Mouse (Mus musculus) MEL (cell line): ENCODE measurements around the gene Ptpre. TPM values are rescaled to one million over a fixed set of nuclear protein-coding genes. Genes with fewer than 3 reads are reported as not detected.

ENCODE experiments used
- DNase-seq: peaks from one replicate; pipeline ENCODE4 v3.0.0; 2011; ENCODE audit warnings: low read depth, low spot score
- H3K27ac ChIP-seq: 2 replicates; pipeline ENCODE4 v1.5.1; 2012; ENCODE audit warnings: low read depth, mild to moderate bottlenecking, control low read depth, low read length, moderate library complexity; ENCODE audit not compliant: control insufficient read depth
- H3K27me3 ChIP-seq, 2 experiments: fragments of 150-350 bp in 1 of 2; sonication (generic) in 1 of 2; 2 replicates each; pipeline ENCODE4 v1.6.1; 2012; ENCODE audit warnings: low read length in 2 of 2, mild to moderate bottlenecking in 2 of 2, improper control_type of control experiment in 1 of 2, moderate library complexity in 1 of 2; ENCODE audit not compliant: insufficient read depth in 2 of 2, control insufficient read depth in 1 of 2
- H3K36me3 ChIP-seq, 2 experiments: 2 replicates each; pipeline ENCODE4 v1.6.1; 2012 to 2014; ENCODE audit warnings: low read length in 2 of 2, improper control_type of control experiment in 1 of 2, inconsistent platforms in 1 of 2, mild to moderate bottlenecking in 1 of 2; ENCODE audit not compliant: insufficient read depth in 2 of 2, control insufficient read depth in 1 of 2
- H3K4me1 ChIP-seq, 2 experiments: fragments of 150-350 bp in 1 of 2; sonication (generic) in 1 of 2; 2 replicates each; pipeline ENCODE4 v1.6.1; 2012; ENCODE audit warnings: low read length in 2 of 2, improper control_type of control experiment in 1 of 2, mild to moderate bottlenecking in 1 of 2; ENCODE audit not compliant: insufficient read depth in 2 of 2, control insufficient read depth in 1 of 2
- H3K4me3 ChIP-seq, 2 experiments: fragments of 150-350 bp in 1 of 2; sonication (generic) in 1 of 2; 2 replicates each; pipeline ENCODE4 v1.5.1; 2012; ENCODE audit warnings: low read depth in 2 of 2, low read length in 2 of 2, mild to moderate bottlenecking in 2 of 2, moderate library complexity in 2 of 2, control low read depth in 1 of 2, improper control_type of control experiment in 1 of 2; ENCODE audit not compliant: control insufficient read depth in 1 of 2, insufficient read depth in 1 of 2
- H3K79me2 ChIP-seq: 2 replicates; pipeline ENCODE4 v1.6.1; 2012; ENCODE audit warnings: mild to moderate bottlenecking, low read length, moderate library complexity; ENCODE audit not compliant: control insufficient read depth, poor library complexity, insufficient read depth
- H3K9ac ChIP-seq: 2 replicates; pipeline ENCODE4 v1.6.1; 2012; ENCODE audit warnings: low read depth, mild to moderate bottlenecking, control low read depth, low read length, moderate library complexity; ENCODE audit not compliant: control insufficient read depth, poor library complexity, severe bottlenecking
- H3K9me3 ChIP-seq: fragments of 150-350 bp; sonication (generic); replicated peaks from 2 replicates; pipeline ENCODE4 v1.6.1; 2012; ENCODE audit warnings: mild to moderate bottlenecking, low read length, improper control_type of control experiment, moderate library complexity; ENCODE audit not compliant: insufficient read depth
- BHLHE40 ChIP-seq: IDR thresholded peaks from 2 replicates; pipeline ENCODE4 v1.6.1; 2012; ENCODE audit warnings: low read depth, mild to moderate bottlenecking, inconsistent platforms, low read length, improper control_type of control experiment, borderline replicate concordance
- CHD2 ChIP-seq: IDR thresholded peaks from 2 replicates; pipeline ENCODE4 v1.6.1; 2011; ENCODE audit warnings: low read length, improper control_type of control experiment
- EP300 ChIP-seq, 2 experiments: IDR thresholded peaks; 2 replicates each; pipeline ENCODE4 v1.6.1; 2011; ENCODE audit warnings: improper control_type of control experiment in 2 of 2, low read length in 2 of 2, low read depth in 1 of 2, mild to moderate bottlenecking in 1 of 2
- ETS1 ChIP-seq: IDR thresholded peaks from 2 replicates; pipeline ENCODE4 v1.6.1; 2012; ENCODE audit warnings: low read depth, mild to moderate bottlenecking, inconsistent platforms, low read length, improper control_type of control experiment, moderate library complexity
- JUND ChIP-seq: IDR thresholded peaks from 2 replicates; pipeline ENCODE4 v1.6.1; 2011; ENCODE audit warnings: low read depth, mild to moderate bottlenecking, improper control_type of control experiment, low read length
- MAFK ChIP-seq: IDR thresholded peaks from 2 replicates; pipeline ENCODE4 v1.6.1; 2011; ENCODE audit warnings: low read depth, mild to moderate bottlenecking, low read length, improper control_type of control experiment, borderline replicate concordance
- MAX ChIP-seq: IDR thresholded peaks from 2 replicates; pipeline ENCODE4 v1.6.1; 2011; ENCODE audit warnings: low read length, improper control_type of control experiment
- MEF2A ChIP-seq: IDR thresholded peaks from 2 replicates; pipeline ENCODE4 v1.6.1; 2014; ENCODE audit warnings: low read depth, mild to moderate bottlenecking, inconsistent platforms, low read length, improper control_type of control experiment; ENCODE audit not compliant: poor library complexity, insufficient replicate concordance, severe bottlenecking; ENCODE audit errors: extremely low read depth
- MXI1 ChIP-seq: IDR thresholded peaks from 2 replicates; pipeline ENCODE4 v1.6.1; 2011; ENCODE audit warnings: mild to moderate bottlenecking, low read depth, low read length, improper control_type of control experiment
- MYC ChIP-seq: IDR thresholded peaks from 2 replicates; pipeline ENCODE4 v1.6.1; 2011; ENCODE audit warnings: low read depth, mild to moderate bottlenecking, low read length, improper control_type of control experiment, moderate library complexity
- NRF1 ChIP-seq: IDR thresholded peaks from 2 replicates; pipeline ENCODE4 v1.6.1; 2014; ENCODE audit warnings: low read depth, mild to moderate bottlenecking, inconsistent platforms, low read length, improper control_type of control experiment, moderate library complexity; ENCODE audit not compliant: poor library complexity, insufficient read depth, severe bottlenecking
- POLR2A ChIP-seq, 2 experiments: IDR thresholded peaks; 2 replicates each; pipeline ENCODE4 v1.6.1; 2011 to 2012; ENCODE audit warnings: low read length in 2 of 2, mild to moderate bottlenecking in 2 of 2, control low read depth in 1 of 2, improper control_type of control experiment in 1 of 2, low read depth in 1 of 2, moderate library complexity in 1 of 2; ENCODE audit not compliant: control insufficient read depth in 1 of 2, insufficient read depth in 1 of 2, poor library complexity in 1 of 2
- POLR2AphosphoS2 ChIP-seq: IDR thresholded peaks from 2 replicates; pipeline ENCODE4 v1.6.1; 2011; ENCODE audit warnings: low read length, improper control_type of control experiment
- POLR2AphosphoS5 ChIP-seq: IDR thresholded peaks from 2 replicates; pipeline ENCODE4 v1.6.1; 2012; ENCODE audit warnings: low read depth, borderline replicate concordance, mild to moderate bottlenecking, inconsistent platforms, low read length, moderate library complexity, mixed read lengths
- RAD21 ChIP-seq: IDR thresholded peaks from 2 replicates; pipeline ENCODE4 v1.6.1; 2011; ENCODE audit warnings: mild to moderate bottlenecking, low read depth, low read length, improper control_type of control experiment
- RCOR1 ChIP-seq: IDR thresholded peaks from 2 replicates; pipeline ENCODE4 v1.6.1; 2012; ENCODE audit warnings: low read depth, mild to moderate bottlenecking, inconsistent platforms, low read length, improper control_type of control experiment
- SIN3A ChIP-seq: IDR thresholded peaks from 2 replicates; pipeline ENCODE4 v1.6.1; 2012; ENCODE audit warnings: low read length, improper control_type of control experiment, inconsistent platforms
- SMC3 ChIP-seq: IDR thresholded peaks from 2 replicates; pipeline ENCODE4 v1.6.1; 2011; ENCODE audit warnings: low read depth, low read length, improper control_type of control experiment
- UBTF ChIP-seq: IDR thresholded peaks from 2 replicates; pipeline ENCODE4 v1.6.1; 2012; ENCODE audit warnings: low read depth, mild to moderate bottlenecking, inconsistent platforms, low read length, improper control_type of control experiment, moderate library complexity, borderline replicate concordance; ENCODE audit not compliant: insufficient read depth
- USF2 ChIP-seq, 2 experiments: IDR thresholded peaks; 2 replicates each; pipeline ENCODE4 v1.6.1; 2011 to 2012; ENCODE audit warnings: improper control_type of control experiment in 2 of 2, low read length in 2 of 2, borderline replicate concordance in 1 of 2, inconsistent platforms in 1 of 2, low read depth in 1 of 2, mild to moderate bottlenecking in 1 of 2; ENCODE audit not compliant: insufficient read depth in 1 of 2
- ZKSCAN1 ChIP-seq: IDR thresholded peaks from 2 replicates; pipeline ENCODE4 v1.6.1; 2012; ENCODE audit warnings: low read depth, mild to moderate bottlenecking, inconsistent platforms, low read length, improper control_type of control experiment, moderate library complexity
- ZMIZ1 ChIP-seq: IDR thresholded peaks from 2 replicates; pipeline ENCODE4 v1.6.1; 2012; ENCODE audit warnings: low read depth, mild to moderate bottlenecking, inconsistent platforms, low read length, improper control_type of control experiment, moderate library complexity
- polyA plus RNA-seq, 2 experiments: library from polyadenylated mRNA; stranded (reverse) in 1 of 2; unstranded in 1 of 2; fragments of >175 nt in 1 of 2; fragments of >200 nt in 1 of 2; gene quantifications; 2 replicates each; pipeline versions ENCODE4 v1.2.1 to v1.2.4; 2012; ENCODE audit warnings: low replicate concordance in 2 of 2, low read depth in 1 of 2; ENCODE audit not compliant: insufficient read length in 2 of 2, insufficient read depth in 1 of 2, missing spikeins in 1 of 2
- total RNA-seq: library from RNA; depleted of rRNA; stranded (reverse); fragments of 300-350 nt; gene quantifications from 2 replicates; pipeline ENCODE4 v1.2.3, GENCODE M21; 2012

The Ptpre gene
- total and polyA plus RNA-seq, 3 experiments: 4.9 to 12.9 TPM; not detected in 1

- DNase-seq: no peak
- H3K4me1 ChIP-seq: 0 out of 4 replicates have a peak, but pooled peaks cover 0 to 3% of the 10 kb centered on the region in 2 experiments
- no peak overlapping the region for H3K4me3 ChIP-seq
- no peaks in the 10 kb centered on the region for H3K79me2 ChIP-seq
- no peak for TF ChIP-seq MYC
- TF ChIP-seq ZKSCAN1: no peak
- no peak for TF ChIP-seq RCOR1
- TF ChIP-seq EP300 (IDR thresholded peaks at IDR 0.05; ENCODE audit: low read depth in 1 of 2, low read length in 2 of 2): no peak
- no peak for TF ChIP-seq JUND
- TF ChIP-seq BHLHE40: no peak
- no peak for TF ChIP-seq MAFK
- TF ChIP-seq, all 39 proteins: peak for 0
- Histone ChIP-seq H3K9me3 (no peaks in the 10 kb centered on the region), H3K36me3 (no peaks in the 10 kb centered on the region; a peak in 1 of 4 replicates), H3K27ac (no peak overlapping the region), H3K27me3 (no peaks in the 10 kb centered on the region), H3K9ac (no peak overlapping the region)
Measured at GRCm38 (mm10) chr7:135621649-135622048, 84.4 kb downstream of the Ptpre start.

- H3K4me3 ChIP-seq: no peak overlapping the region
- H3K79me2 ChIP-seq: no peaks in the 10 kb centered on the region
- TF ChIP-seq ETS1 (no peak), POLR2A (IDR thresholded peaks at IDR 0.05; ENCODE audit: control insufficient read depth in 1 of 2, insufficient read depth in 1 of 2, low read depth in 1 of 2, low read length in 2 of 2, poor library complexity in 1 of 2) (no peak), POLR2AphosphoS2 (no peak), USF2 (IDR thresholded peaks at IDR 0.05; ENCODE audit: borderline replicate concordance in 1 of 2, insufficient read depth in 1 of 2, low read depth in 1 of 2, low read length in 2 of 2) (no peak), MAX (no peak), MXI1 (no peak), MEF2A (no peak), UBTF (no peak), BHLHE40 (no peak), RAD21 (no peak), MAFK (no peak), CHD2 (no peak), NRF1 (no peak), SIN3A (no peak), EP300 (IDR thresholded peaks at IDR 0.05; ENCODE audit: low read depth in 1 of 2, low read length in 2 of 2) (no peak), SMC3 (no peak), ZMIZ1 (no peak), POLR2AphosphoS5 (no peak)
- H3K36me3 ChIP-seq: no peaks in the 10 kb centered on the region; a peak in 1 of 4 replicates
- H3K9ac ChIP-seq: no peak overlapping the region
- H3K27me3 ChIP-seq: no peaks in the 10 kb centered on the region
- H3K27ac ChIP-seq: no peak overlapping the region
- no peak for DNase-seq
- H3K4me1 ChIP-seq: 0 out of 4 replicates have a peak, but pooled peaks cover 0 to 3% of the 10 kb centered on the region in 2 experiments
- H3K9me3 ChIP-seq: no peaks in the 10 kb centered on the region
Measured at GRCm38 (mm10) chr7:135622241-135622640, 85.0 kb downstream of the Ptpre start.
